Mouse (Mus musculus) frontal cortex, postnatal 25 days (tissue): ENCODE measurements around the gene Scarf2.

Experiments used
- DNase-seq, 2 experiments: peaks; one replicate each; pipeline ENCODE4 v3.0.0; 2022; ENCODE audit warnings: low spot score in 2 of 2

Gene Scarf2

GRCm38 (mm10) chr16:17831781-17832180 lies 34.7 kb downstream of the Scarf2 start:
- DNase-seq, result no peak

- DNase-seq, result no peak
Observed at GRCm38 (mm10) chr16:17832821-17833220, 35.7 kb downstream of the Scarf2 start, which contains the start of gene B830017H08Rik. Gene B830017H08Rik, plus strand, starts transcription at chr16:17833121.

- DNase-seq, result no peak
Observed at GRCm38 (mm10) chr16:17833321-17833680, 36.2 kb downstream of the Scarf2 start.

GRCm38 (mm10) chr16:17833681-17834399 lies 36.8 kb downstream of the Scarf2 start:
- DNase-seq, result peak in 1 of 2 experiments; percentile 46

- DNase-seq, result no peak
Observed at GRCm38 (mm10) chr16:17834543-17834942, 37.5 kb downstream of the Scarf2 start.

- no peak for DNase-seq
Observed at GRCm38 (mm10) chr16:17835481-17835880, 38.4 kb downstream of the Scarf2 start.

GRCm38 (mm10) chr16:17838051-17838450 lies 41.0 kb downstream of the Scarf2 start, which contains the start of gene Car15:
Gene Car15, minus strand, starts transcription at chr16:17838364.
- DNase-seq, result no peak

- no peak for DNase-seq
Observed at GRCm38 (mm10) chr16:17839976-17840375, 42.9 kb downstream of the Scarf2 start.

- DNase-seq, result no peak
Observed at GRCm38 (mm10) chr16:17842437-17842836, 45.4 kb downstream of the Scarf2 start.

GRCm38 (mm10) chr16:17843701-17844365 lies 46.8 kb downstream of the Scarf2 start:
- DNase-seq, result no peak

GRCm38 (mm10) chr16:17848431-17848830 lies 51.3 kb downstream of the Scarf2 start:
- no peak for DNase-seq

- DNase-seq, result no peak
Observed at GRCm38 (mm10) chr16:17848928-17849327, 51.8 kb downstream of the Scarf2 start.

- DNase-seq, result no peak
Observed at GRCm38 (mm10) chr16:17849486-17849885, 52.4 kb downstream of the Scarf2 start.

GRCm38 (mm10) chr16:17851331-17851730 lies 54.2 kb downstream of the Scarf2 start:
- no peak for DNase-seq

- no peak for DNase-seq
Observed at GRCm38 (mm10) chr16:17851860-17852259, 54.8 kb downstream of the Scarf2 start.

- no peak for DNase-seq
Observed at GRCm38 (mm10) chr16:17853263-17853662, 56.2 kb downstream of the Scarf2 start.

GRCm38 (mm10) chr16:17857157-17857556 lies 60.1 kb downstream of the Scarf2 start:
- no peak for DNase-seq
